In genomic region chr13:23444451-23444850, GRCm38 (mm10) we compare ENCODE assay signal across 9 mouse cellular contexts. TPM values are rescaled to one million over a fixed set of nuclear protein-coding genes. Genes with fewer than 3 reads are reported as not detected.
A peak's percentile ranks its signal among the peaks of the same experiment; 100 is the strongest.
DNase-seq lines count a peak whose midpoint lies in the region; ATAC-seq and TF ChIP-seq lines count a peak whose summit lies in the region.
"Had no signal": no experiment of that assay in that cellular context is flagged by ENCODE, and none has a peak within 500 bp of the region (broad histone marks: within the 10 kb centered on the region; RNA-seq: fewer than 3 reads in every experiment).

No protein-coding gene starts in this region.

- H3K4me2 ChIP-seq in liver, embryonic 11.5 days: peak overlapping the region; percentile 78
- H3K4me2 ChIP-seq in limb, embryonic 11.5 days (ENCODE audit: low read depth, severe bottlenecking): peak overlapping the region; percentile 79; the same call in 1 of the 2 replicates
- peak overlapping the region; percentile 75 for H3K4me2 ChIP-seq in neural tube, embryonic 14.5 days (ENCODE audit: low read depth, low read length)

- no peak for TF ChIP-seq POLR2A in embryonic fibroblast, embryonic 13.5 days (IDR thresholded peaks at IDR 0.05; ENCODE audit: low read depth, low read length)

- intact Hi-C loops in left cerebral cortex, postnatal 4 days (cut with DNase I): no loop called here

- H3K27ac ChIP-seq in liver, embryonic 11.5 days (ENCODE audit: low read depth, low read length): peak overlapping the region; percentile 47
- 0 out of 2 replicates have a peak overlapping the region, but pooled peaks have one; percentile 69 for H3K27ac ChIP-seq in embryonic fibroblast, embryonic 13.5 days (ENCODE audit: insufficient read depth, low read length)
- H3K27ac ChIP-seq in limb, embryonic 11.5 days (replicated peaks; ENCODE audit: low read depth, low read length): no peak overlapping the region
- H3K27ac ChIP-seq in neural tube, embryonic 14.5 days (ENCODE audit: low read depth, low read length): no peak overlapping the region; the same call in 1 of the 2 replicates

- 41% methylated on average over 5 of the region's 5 CpGs for WGBS in liver, embryonic 11.5 days
- WGBS in limb, embryonic 11.5 days: 72% methylated on average over 5 of the region's 5 CpGs
- 60% methylated on average over 5 of the region's 5 CpGs for WGBS in neural tube, embryonic 14.5 days

- no peak for TF ChIP-seq CTCF in embryonic fibroblast, embryonic 13.5 days (IDR thresholded peaks at IDR 0.05; ENCODE audit: borderline replicate concordance, insufficient read depth, low read length)

- peaks cover 7% of the 10 kb centered on the region; the same call in 1 of the 2 replicates for H3K4me1 ChIP-seq in liver, embryonic 11.5 days (replicated peaks; ENCODE audit: control insufficient read depth, insufficient read depth, low read length)
- H3K4me1 ChIP-seq in embryonic fibroblast, embryonic 13.5 days (ENCODE audit: control insufficient read depth, insufficient read depth, low read length): peaks cover 4% of the 10 kb centered on the region
- H3K4me1 ChIP-seq in limb, embryonic 11.5 days (ENCODE audit: control insufficient read depth, insufficient read depth, low read length): no peaks in the 10 kb centered on the region
- H3K4me1 ChIP-seq in neural tube, embryonic 14.5 days (ENCODE audit: control insufficient read depth, insufficient read depth, low read length): peaks cover 7% of the 10 kb centered on the region

- H3K4me3 ChIP-seq in liver, embryonic 11.5 days (ENCODE audit: low read depth, low read length): peak overlapping the region; percentile 7
- H3K4me3 ChIP-seq in embryonic fibroblast, embryonic 13.5 days (ENCODE audit: insufficient read depth, low read length): peak overlapping the region; percentile 33
- no peak overlapping the region for H3K4me3 ChIP-seq in limb, embryonic 11.5 days (ENCODE audit: low read depth, low read length)
- peak overlapping the region; percentile 75 for H3K4me3 ChIP-seq in neural tube, embryonic 14.5 days (ENCODE audit: low read depth, low read length)

- H3K9ac ChIP-seq in liver, embryonic 11.5 days (ENCODE audit: low read depth, low read length): no peak overlapping the region
- H3K9ac ChIP-seq in limb, embryonic 11.5 days (ENCODE audit: low read length): no peak overlapping the region
- H3K9ac ChIP-seq in neural tube, embryonic 14.5 days (replicated peaks; ENCODE audit: low read depth, low read length): no peak overlapping the region; the same call in 1 of the 2 replicates

- H3K36me3 ChIP-seq in liver, embryonic 11.5 days (ENCODE audit: control insufficient read depth, insufficient read depth, low read length): no peaks in the 10 kb centered on the region
- H3K36me3 ChIP-seq in limb, embryonic 11.5 days (ENCODE audit: control insufficient read depth, insufficient read depth, low read length): no peaks in the 10 kb centered on the region
- H3K36me3 ChIP-seq in neural tube, embryonic 14.5 days (ENCODE audit: control insufficient read depth, insufficient read depth, low read length): no peaks in the 10 kb centered on the region

- no peaks in the 10 kb centered on the region for H3K9me3 ChIP-seq in liver, embryonic 11.5 days (ENCODE audit: control insufficient read depth, low read length)
- no peaks in the 10 kb centered on the region for H3K9me3 ChIP-seq in limb, embryonic 11.5 days (ENCODE audit: control insufficient read depth, low read length)
- no peaks in the 10 kb centered on the region for H3K9me3 ChIP-seq in neural tube, embryonic 14.5 days (ENCODE audit: control insufficient read depth, low read length)

- no peak for ATAC-seq in liver, embryonic 11.5 days (replicated peaks; ENCODE audit: low FRiP score)
- no peak for ATAC-seq in limb, embryonic 11.5 days (ENCODE audit: insufficient number of reproducible peaks, low FRiP score, low TSS enrichment, low read depth)
- ATAC-seq in neural tube, embryonic 14.5 days (ENCODE audit: low read depth): no peak

- DNase-seq in liver, embryonic 11.5 days (ENCODE audit: low spot score): no peak
- no peak for DNase-seq in liver
- DNase-seq in limb, embryonic 11.5 days (ENCODE audit: low spot score): no peak
- no peak for DNase-seq in thymus, postnatal 36 days
- DNase-seq in left cerebral cortex, postnatal 4 days: no peak
- no peak for DNase-seq in left cerebral cortex, adult 9 months (ENCODE audit: low spot score in 2 of 2)
- DNase-seq: kidney, adult 8-10 months had no signal

- H3K27me3 ChIP-seq in liver, embryonic 11.5 days (replicated peaks; ENCODE audit: control insufficient read depth, insufficient read depth, low read length): no peaks in the 10 kb centered on the region
- H3K27me3 ChIP-seq in limb, embryonic 11.5 days (ENCODE audit: control insufficient read depth, insufficient read depth, low read length): no peaks in the 10 kb centered on the region
- no peaks in the 10 kb centered on the region for H3K27me3 ChIP-seq in neural tube, embryonic 14.5 days (ENCODE audit: control insufficient read depth, insufficient read depth, low read length)

RNA-seq across cellular contexts. Expression of gene Abt1, which starts 20.8 kb away (rescaled TPM):
- 13.1 and 13.4 TPM in 2 replicates for polyA plus RNA-seq in liver, embryonic 11.5 days (2014; fragmentation: Nextera tagmentation; extraction: Ambion mirVana)
- 4.2 and 4.7 TPM in 2 replicates for polyA plus RNA-seq in embryonic fibroblast, embryonic 13.5 days (2011; ENCODE audit: insufficient read length, low read depth, missing spikeins)
- polyA plus RNA-seq in limb, embryonic 11.5 days (2014; fragmentation: Nextera tagmentation; extraction: Ambion mirVana): 16.3 and 17.4 TPM in 2 replicates
- 8.8 and 9.5 TPM in 2 replicates for polyA plus RNA-seq in neural tube, embryonic 14.5 days (2014; fragmentation: Nextera tagmentation; extraction: Ambion mirVana)
- total RNA-seq in left cerebral cortex, postnatal 4 days (2021): 1 to 10 TPM; 5.6 to 6.1 TPM

RNA-seq across cellular contexts. Expression of gene Btn1a1, which starts 21.2 kb away (rescaled TPM):
- polyA plus RNA-seq in liver, embryonic 11.5 days (2014; fragmentation: Nextera tagmentation; extraction: Ambion mirVana): 1.8 and 2.2 TPM in 2 replicates
- polyA plus RNA-seq in embryonic fibroblast, embryonic 13.5 days (2011; ENCODE audit: insufficient read length, low read depth, missing spikeins): not detected in 2 replicates
- polyA plus RNA-seq in limb, embryonic 11.5 days (2014; fragmentation: Nextera tagmentation; extraction: Ambion mirVana): not detected in 2 replicates
- polyA plus RNA-seq in neural tube, embryonic 14.5 days (2014; fragmentation: Nextera tagmentation; extraction: Ambion mirVana): 0.17 TPM in 1 of 2 replicates, not detected in the other
- total RNA-seq in left cerebral cortex, postnatal 4 days (2021): not detected

RNA-seq across cellular contexts. Expression of gene Btn2a2, which starts 44.2 kb away (rescaled TPM):
- polyA plus RNA-seq in liver, embryonic 11.5 days (2014; fragmentation: Nextera tagmentation; extraction: Ambion mirVana): 0.08 and 0.32 TPM in 2 replicates
- polyA plus RNA-seq in embryonic fibroblast, embryonic 13.5 days (2011; ENCODE audit: insufficient read length, low read depth, missing spikeins): not detected in 2 replicates
- 1.3 and 2.2 TPM in 2 replicates for polyA plus RNA-seq in limb, embryonic 11.5 days (2014; fragmentation: Nextera tagmentation; extraction: Ambion mirVana)
- not detected in 2 replicates for polyA plus RNA-seq in neural tube, embryonic 14.5 days (2014; fragmentation: Nextera tagmentation; extraction: Ambion mirVana)
- not detected for total RNA-seq in left cerebral cortex, postnatal 4 days (2021)

Comparison
In these comparisons a context has a peak if more than half of its experiments do, and no peak if none do; other contexts are left out.
1. H3K27ac ChIP-seq: peak in liver, embryonic 11.5 days (single experiment) and embryonic fibroblast, embryonic 13.5 days (single experiment); none in limb, embryonic 11.5 days (single experiment) and neural tube, embryonic 14.5 days (single experiment).
2. Peak in every context shown above with its lines, with median percentiles within 50 percentile points of each other: H3K4me2 ChIP-seq.